Mouse (Mus musculus): ENCODE measurements around the gene Cd47.

DNA sequence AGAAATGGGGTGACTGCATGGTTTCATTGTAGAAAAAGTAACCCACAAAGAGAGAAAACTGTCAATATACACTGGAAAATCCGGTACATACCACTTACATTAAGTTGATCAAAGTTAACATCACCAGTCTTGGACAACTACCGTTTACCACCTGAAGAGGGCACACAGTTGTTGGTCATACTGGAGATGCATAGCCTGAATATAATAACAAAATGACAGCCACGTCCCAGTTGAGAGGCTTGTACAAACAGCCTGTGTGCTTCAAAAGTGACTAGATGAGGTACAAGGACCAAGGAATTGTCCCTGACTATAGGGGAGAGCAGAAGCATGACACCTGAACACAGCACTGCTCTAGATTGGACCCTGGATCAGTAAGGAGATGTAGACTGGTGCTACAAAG is 34.0 kb upstream of the Cd47 start:
- peak; percentile 91 for TF ChIP-seq CTCF (IDR thresholded peaks at IDR 0.05; ENCODE audit: low read depth)
- peak; percentile 74 for TF ChIP-seq EP300 (IDR thresholded peaks at IDR 0.05; ENCODE audit: low read depth)

Data from liver, postnatal 0 days (tissue).